Mouse (Mus musculus) forebrain, embryonic 11.5 days (tissue): Measurements from ENCODE around the gene Plpp1. TPM values are rescaled to one million over a fixed set of nuclear protein-coding genes. Genes with fewer than 3 reads are reported as not detected.

Experiments used
- ATAC-seq: fragments of 200-750 bp; cut with Nextera tagmentation; replicated peaks from 2 replicates; pipeline ENCODE4 v1.8.0; 2017; ENCODE audit warnings: moderate TSS enrichment; ENCODE audit not compliant: low FRiP score
- DNase-seq: peaks from one replicate; pipeline ENCODE4 v3.0.0-alpha.2; 2017; ENCODE audit warnings: low spot score
- H3K27ac ChIP-seq: fragments of 300-500 bp; sonication (generic); 2 replicates; pipeline ENCODE4 v1.5.1; 2014; ENCODE audit warnings: low read depth, low read length
- H3K27me3 ChIP-seq: fragments of 300-500 bp; sonication (generic); 2 replicates; pipeline ENCODE4 v1.6.1; 2014; ENCODE audit warnings: mild to moderate bottlenecking, low read length, mixed read lengths; ENCODE audit not compliant: control insufficient read depth, insufficient read depth
- H3K36me3 ChIP-seq: fragments of 300-500 bp; sonication (generic); 2 replicates; pipeline ENCODE4 v1.6.1; 2014; ENCODE audit warnings: mild to moderate bottlenecking, low read length, moderate library complexity, mixed read lengths; ENCODE audit not compliant: control insufficient read depth, insufficient read depth
- H3K4me1 ChIP-seq: fragments of 300-500 bp; sonication (generic); replicated peaks from 2 replicates; pipeline ENCODE4 v1.6.1; 2014; ENCODE audit warnings: low read length, mixed read lengths; ENCODE audit not compliant: control insufficient read depth, insufficient read depth
- H3K4me2 ChIP-seq: fragments of 300-500 bp; sonication (generic); 2 replicates; pipeline ENCODE4 v1.6.1; 2014; ENCODE audit warnings: low read depth, mild to moderate bottlenecking, low read length, moderate library complexity, mixed read lengths; ENCODE audit not compliant: severe bottlenecking
- H3K4me3 ChIP-seq: fragments of 300-500 bp; sonication (generic); 2 replicates; pipeline ENCODE4 v1.5.1; 2014; ENCODE audit warnings: low read depth, low read length
- H3K9ac ChIP-seq: fragments of 300-500 bp; sonication (generic); 2 replicates; pipeline ENCODE4 v1.6.1; 2014; ENCODE audit warnings: low read length
- H3K9me3 ChIP-seq: fragments of 300-500 bp; sonication (generic); 2 replicates; pipeline ENCODE4 v1.6.1; 2016; ENCODE audit warnings: low read length, mixed read lengths; ENCODE audit not compliant: control insufficient read depth
- whole genome bisulfite sequencing: fragments of 180-500 bp; shearing (Covaris S2); extraction: QIAGEN DNeasy Blood & Tissue Kit; methylation state at CpG from one replicate; pipeline ENCODE4 v1.1.7; 2014; 5-methylcytosine and 5-hydroxymethylcytosine counted together
- polyA plus RNA-seq: library from polyadenylated mRNA; unstranded; fragments of >200 nt; fragmentation: Nextera tagmentation; extraction: Ambion mirVana; gene quantifications from 2 replicates; pipeline ENCODE4 v1.2.1, GENCODE M21; 2014

Gene Plpp1
- polyA plus RNA-seq, 1 experiment from 2014 or later = 16.1 TPM

DNA sequence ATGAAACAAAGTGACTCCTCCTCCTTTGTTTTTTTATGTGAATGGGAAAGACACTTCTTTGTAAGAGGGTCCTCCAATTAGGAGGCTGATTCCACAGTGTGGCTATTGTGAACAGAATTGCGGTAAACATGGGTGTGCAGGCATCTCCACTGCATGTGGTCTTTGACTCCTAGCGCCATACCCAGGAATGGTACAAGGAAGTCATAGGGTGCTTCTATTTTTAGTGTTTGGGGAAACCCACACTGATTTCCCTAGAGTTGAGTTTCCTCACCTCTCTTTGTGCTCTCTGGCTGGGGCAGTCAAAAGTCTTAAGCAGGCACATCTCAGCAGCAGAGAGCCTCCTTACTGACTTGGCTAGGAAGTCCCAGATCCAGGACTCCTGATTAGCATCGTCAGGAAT is 14.4 kb upstream of the Plpp1 start:
- ATAC-seq (no peak), DNase-seq (no peak)
- 46% methylated on average over 3 of the region's 3 CpGs for WGBS
- no peaks in the 10 kb centered on the region for H3K36me3 ChIP-seq
- H3K4me3 ChIP-seq = no peak overlapping the region
- no peaks in the 10 kb centered on the region for H3K9me3 ChIP-seq
- no peak overlapping the region for H3K27ac ChIP-seq
- H3K27me3 ChIP-seq = no peaks in the 10 kb centered on the region
- H3K4me1 ChIP-seq = no peaks in the 10 kb centered on the region
- no peak overlapping the region for H3K9ac ChIP-seq
- no peak overlapping the region for H3K4me2 ChIP-seq

DNA sequence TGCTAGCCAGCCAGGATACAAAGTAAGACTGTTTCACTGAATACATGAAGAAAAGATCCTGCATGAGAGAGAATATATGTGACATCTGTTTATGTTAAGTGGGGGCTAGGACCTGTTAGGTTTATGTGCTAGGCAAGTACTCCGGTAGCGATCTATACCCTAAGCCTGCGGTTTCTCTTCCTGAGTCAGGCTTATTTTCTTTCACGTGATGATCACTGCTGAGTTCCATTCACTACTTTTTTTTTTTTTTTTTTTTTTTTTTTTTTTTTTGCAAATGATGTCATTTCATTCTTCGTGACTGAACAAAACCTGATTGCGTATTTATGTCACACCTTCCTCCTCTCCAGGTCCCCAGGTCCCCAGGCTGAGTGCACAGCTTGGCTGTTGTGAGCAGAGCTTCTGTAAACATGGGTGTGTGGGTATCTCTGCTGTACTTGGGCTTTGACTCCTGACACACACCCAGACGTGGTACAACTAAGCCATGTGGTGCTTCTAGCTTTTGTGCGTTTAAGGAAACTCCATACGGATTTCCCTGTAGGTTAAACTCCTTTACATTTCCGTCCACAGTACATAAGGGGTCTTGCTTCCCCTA is 13.6 kb upstream of the Plpp1 start:
- 86% methylated on average over 10 of the region's 10 CpGs for WGBS
- no peak overlapping the region for H3K27ac ChIP-seq
- no peaks in the 10 kb centered on the region for H3K27me3 ChIP-seq
- H3K4me2 ChIP-seq = no peak overlapping the region
- H3K9ac ChIP-seq = no peak overlapping the region
- no peak overlapping the region for H3K4me3 ChIP-seq
- ATAC-seq = no peak
- no peak for DNase-seq
- no peaks in the 10 kb centered on the region for H3K36me3 ChIP-seq
- H3K4me1 ChIP-seq = no peaks in the 10 kb centered on the region
- no peaks in the 10 kb centered on the region for H3K9me3 ChIP-seq

DNA sequence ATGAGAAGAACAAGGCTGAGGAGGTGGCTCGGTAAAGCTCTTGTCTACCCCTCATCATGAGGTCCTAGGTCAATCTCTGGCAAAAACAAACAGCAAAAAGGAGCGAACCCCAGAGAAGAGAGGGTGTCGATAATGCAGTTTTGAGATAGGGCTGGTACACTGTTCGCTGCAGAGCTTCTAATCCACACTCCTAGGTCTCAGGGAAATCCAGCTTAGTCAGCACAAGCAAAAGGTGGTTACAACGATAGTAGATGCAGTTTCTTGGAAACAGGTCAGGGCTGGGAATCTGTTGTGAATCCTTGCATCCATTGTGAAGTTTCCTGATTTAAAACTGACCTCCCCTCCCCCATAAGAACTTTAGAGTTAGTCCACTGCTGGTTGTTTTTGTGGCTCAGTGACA is 9.8 kb upstream of the Plpp1 start:
- H3K36me3 ChIP-seq = no peaks in the 10 kb centered on the region
- 79% methylated on average over 5 of the region's 5 CpGs for WGBS
- no peak overlapping the region for H3K9ac ChIP-seq
- ATAC-seq (no peak), DNase-seq (no peak)
- no peak overlapping the region for H3K4me2 ChIP-seq
- no peaks in the 10 kb centered on the region for H3K9me3 ChIP-seq
- no peak overlapping the region for H3K27ac ChIP-seq
- H3K27me3 ChIP-seq = no peaks in the 10 kb centered on the region
- no peaks in the 10 kb centered on the region for H3K4me1 ChIP-seq
- no peak overlapping the region for H3K4me3 ChIP-seq

DNA sequence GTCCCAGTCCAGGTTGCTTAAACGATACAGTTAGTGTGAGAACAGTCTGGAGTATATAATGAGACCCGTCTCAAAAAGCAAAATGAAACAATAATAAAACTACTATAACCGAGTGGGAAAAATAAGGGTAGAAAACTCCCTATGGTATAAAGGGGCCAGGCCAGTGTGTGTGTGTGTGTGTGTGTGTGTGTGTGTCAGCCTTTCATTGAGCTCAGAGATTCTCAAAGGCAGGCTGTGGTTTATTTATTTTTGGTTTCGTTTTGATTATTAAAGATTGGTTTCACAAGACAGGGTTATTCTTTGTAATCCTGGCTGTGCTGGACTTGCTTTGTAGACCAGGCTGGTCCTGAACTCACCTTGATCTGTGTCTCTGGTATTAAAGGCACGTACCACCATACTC is 8.7 kb upstream of the Plpp1 start:
- Histone ChIP-seq H3K27me3 (no peaks in the 10 kb centered on the region), H3K36me3 (no peaks in the 10 kb centered on the region), H3K9me3 (no peaks in the 10 kb centered on the region), H3K4me1 (no peaks in the 10 kb centered on the region), H3K4me3 (no peak overlapping the region), H3K27ac (no peak overlapping the region), H3K9ac (no peak overlapping the region), H3K4me2 (no peak overlapping the region)
- DNase-seq = no peak
- 90% methylated on average over 5 of the region's 5 CpGs for WGBS
- no peak for ATAC-seq

DNA sequence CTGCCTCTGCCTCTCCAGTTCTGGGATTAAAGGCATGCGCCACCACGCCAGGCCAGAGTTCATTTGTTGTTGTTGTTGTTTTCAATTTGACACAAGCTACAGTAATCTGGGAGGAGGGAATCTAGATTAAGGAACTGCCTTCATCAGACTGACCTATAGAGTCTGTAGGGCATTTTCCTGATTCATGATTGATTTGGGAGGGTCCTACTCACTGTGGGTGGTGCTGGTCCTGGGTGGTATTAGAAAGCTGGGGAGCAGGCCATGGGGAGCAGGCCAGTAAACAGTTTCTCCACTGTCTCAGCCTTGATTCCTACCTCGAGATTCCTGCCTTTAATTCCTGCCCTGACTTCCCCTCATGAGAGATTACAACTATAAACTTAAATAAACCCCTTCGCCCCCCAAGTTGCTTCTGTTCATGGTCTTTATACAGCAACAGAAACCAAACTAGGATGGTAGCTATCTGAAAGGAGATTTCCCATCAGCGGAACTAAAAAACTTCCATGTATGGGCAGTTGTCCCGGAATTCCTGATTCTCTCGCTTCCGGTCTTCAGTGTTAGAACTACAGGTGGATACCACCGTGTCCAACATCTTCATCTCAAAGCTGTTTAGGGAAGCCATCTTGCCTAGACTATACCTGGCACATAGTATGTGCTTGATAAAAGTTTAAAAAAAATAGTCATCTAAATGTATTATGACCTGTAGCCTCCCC is 2.2 kb upstream of the Plpp1 start:
- no peak overlapping the region for H3K4me3 ChIP-seq
- ATAC-seq (no peak), DNase-seq (no peak)
- no peaks in the 10 kb centered on the region for H3K36me3 ChIP-seq
- H3K4me2 ChIP-seq = no peak overlapping the region
- H3K4me1 ChIP-seq = no peaks in the 10 kb centered on the region
- H3K9ac ChIP-seq = no peak overlapping the region
- no peaks in the 10 kb centered on the region for H3K27me3 ChIP-seq
- H3K27ac ChIP-seq = no peak overlapping the region
- H3K9me3 ChIP-seq = no peaks in the 10 kb centered on the region
- WGBS = 94% methylated on average over 9 of the region's 9 CpGs

DNA sequence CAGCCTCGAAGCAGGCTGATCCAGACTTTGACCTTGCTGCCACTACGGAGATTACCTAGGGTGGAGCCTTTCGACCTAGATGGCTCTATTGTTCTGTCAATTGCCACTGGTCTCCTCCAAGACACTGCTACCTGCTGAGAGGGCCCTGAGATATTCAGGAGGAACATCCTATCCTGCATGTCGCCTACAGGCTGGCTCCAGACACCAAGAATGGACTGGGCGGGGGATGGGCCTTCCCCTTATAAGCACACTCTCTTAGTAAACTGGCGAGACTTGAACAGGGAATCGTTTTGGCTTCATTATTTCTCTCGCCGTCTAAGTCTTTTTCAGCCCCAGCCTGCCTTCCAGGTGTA is 1.7 kb upstream of the Plpp1 start:
- no peak for ATAC-seq
- no peaks in the 10 kb centered on the region for H3K9me3 ChIP-seq
- H3K4me1 ChIP-seq = no peaks in the 10 kb centered on the region

DNA sequence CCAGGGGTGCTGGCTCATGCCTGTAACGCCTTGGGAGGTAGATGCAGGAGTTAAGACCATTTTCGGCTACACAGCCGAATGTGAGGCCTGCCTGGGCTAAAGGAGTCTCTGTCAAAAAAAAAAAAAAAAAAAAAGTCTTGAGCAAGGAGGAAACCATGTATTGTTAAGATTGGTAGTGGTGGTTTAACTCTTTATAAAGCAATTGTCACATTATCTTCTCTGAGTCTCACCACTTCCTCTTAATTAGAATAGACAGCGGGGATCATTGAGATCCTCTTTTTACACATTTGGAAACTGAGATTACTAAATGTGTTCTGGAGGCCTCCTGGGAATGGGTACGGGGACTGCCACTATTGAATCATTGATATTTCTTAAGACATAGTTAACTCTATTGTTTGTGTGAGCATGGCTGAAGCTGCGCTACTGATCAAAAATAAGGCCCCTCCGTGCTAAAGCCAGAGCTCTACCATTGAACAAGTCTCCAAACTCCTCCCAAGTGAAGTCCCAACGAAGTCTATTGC is 811 bp upstream of the Plpp1 start:
- Histone ChIP-seq H3K4me1 (no peaks in the 10 kb centered on the region), H3K4me2 (no peak overlapping the region), H3K27me3 (no peaks in the 10 kb centered on the region), H3K27ac (no peak overlapping the region), H3K9ac (no peak overlapping the region), H3K36me3 (no peaks in the 10 kb centered on the region), H3K4me3 (no peak overlapping the region), H3K9me3 (no peaks in the 10 kb centered on the region)
- WGBS = 72% methylated on average over 8 of the region's 8 CpGs
- no peak for DNase-seq
- no peak for ATAC-seq

More for the DNA sequence above, 1.7 kb upstream of the Plpp1 start:
- DNase-seq = no peak
- Histone ChIP-seq H3K9ac (no peak overlapping the region), H3K36me3 (no peaks in the 10 kb centered on the region), H3K27ac (no peak overlapping the region), H3K4me2 (no peak overlapping the region), H3K27me3 (no peaks in the 10 kb centered on the region), H3K4me3 (no peak overlapping the region)
- 80% methylated on average over 9 of the region's 9 CpGs for WGBS

DNA sequence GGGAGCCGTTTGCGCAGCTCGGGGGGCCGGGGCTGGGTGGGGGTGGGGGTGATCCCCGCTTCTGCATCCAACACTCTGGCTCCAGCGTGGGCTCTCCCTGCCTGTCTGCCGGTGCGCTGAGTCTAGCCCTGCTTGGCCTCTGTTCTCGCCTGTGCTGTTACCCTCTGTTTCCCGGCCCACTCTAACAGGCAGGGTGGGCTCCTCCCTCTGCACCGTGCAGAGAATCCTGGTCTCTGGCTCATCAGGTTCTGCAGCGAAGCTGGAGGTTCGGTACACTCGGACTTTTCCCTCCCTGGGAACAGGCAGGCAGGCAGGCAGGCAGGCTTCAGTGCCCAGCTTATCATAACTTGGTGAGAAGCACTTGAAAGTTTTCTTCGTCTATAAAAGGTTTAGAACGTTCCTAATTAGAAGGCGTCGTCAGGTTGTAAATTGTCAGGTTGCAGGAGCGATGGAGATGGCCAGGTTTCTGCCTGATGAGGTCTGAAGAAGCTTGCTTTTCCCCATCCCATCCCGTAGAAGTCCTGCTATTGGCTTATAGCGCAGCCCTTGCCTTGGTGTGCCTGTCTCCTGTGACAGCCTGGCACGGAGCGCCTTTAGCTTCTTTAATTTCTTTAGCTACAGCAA is 901 bp downstream of the Plpp1 start:
- H3K4me3 ChIP-seq = peak overlapping the region; percentile 63
- H3K9me3 ChIP-seq = no peaks in the 10 kb centered on the region
- H3K9ac ChIP-seq = peak overlapping the region; percentile 75
- no peak for DNase-seq
- no peak overlapping the region for H3K27ac ChIP-seq
- H3K4me1 ChIP-seq = no peaks in the 10 kb centered on the region
- under 1% methylated on average over 23 of the region's 23 CpGs for WGBS
- H3K36me3 ChIP-seq = peaks cover 2% of the 10 kb centered on the region; the same call in 1 of the 2 replicates
- H3K4me2 ChIP-seq = peak overlapping the region; percentile 60
- no peaks in the 10 kb centered on the region for H3K27me3 ChIP-seq
- peak; percentile 81 for ATAC-seq
